Mouse (Mus musculus) lung, postnatal 0 days (tissue): Measurements from ENCODE around the gene Tnfrsf21.

ENCODE experiments used
- CTCF ChIP-seq: IDR thresholded peaks from 2 replicates; pipeline ENCODE4 v1.5.1; 2016; ENCODE audit warnings: antibody characterized with exemption, mild to moderate bottlenecking
- EP300 ChIP-seq: IDR thresholded peaks from 2 replicates; pipeline ENCODE4 v1.6.1; 2016; ENCODE audit warnings: antibody characterized with exemption, mild to moderate bottlenecking, control low read depth

- TF ChIP-seq CTCF = no peak
- no peak for TF ChIP-seq EP300
These were observed 119.3 kb downstream of the Tnfrsf21 start for GRCm38 (mm10) chr17:43135398-43136265.
